10 mouse cellular contexts compared by ENCODE assay signal in the genomic region with DNA sequence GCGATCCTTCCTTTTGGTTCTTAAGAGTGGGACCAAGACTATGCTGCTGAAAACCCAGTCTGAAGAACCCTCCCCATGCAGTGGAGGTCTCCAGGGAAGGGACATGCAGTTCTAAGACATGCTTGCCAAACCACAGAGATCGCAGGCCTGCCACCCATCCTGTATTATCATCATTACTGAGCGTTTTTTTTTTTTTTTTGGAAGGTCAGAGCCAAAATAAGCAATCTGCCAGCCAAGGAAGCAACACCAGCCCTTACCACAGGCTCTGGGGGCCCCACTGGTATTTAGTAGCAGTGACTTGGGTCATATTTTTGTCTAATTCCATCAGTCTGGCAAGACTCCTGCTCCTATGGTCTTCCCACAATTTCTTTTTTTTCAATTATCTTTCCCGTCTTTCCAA.
A peak's percentile ranks its signal among the peaks of the same experiment; 100 is the strongest.
DNase-seq lines count a peak whose midpoint lies in the region; ATAC-seq lines count a peak whose summit lies in the region.
"Had no signal": no experiment of that assay in that cellular context is flagged by ENCODE, and none has a peak within 500 bp of the region (broad histone marks: within the 10 kb centered on the region; RNA-seq: fewer than 3 reads in every experiment).

No protein-coding gene starts in this region.

- no peak overlapping the region for H3K4me3 ChIP-seq in midbrain, embryonic 16.5 days (ENCODE audit: low read depth, low read length)
- H3K4me3 ChIP-seq: forebrain, embryonic 13.5 days; midbrain, embryonic 15.5 days had no signal

- no peaks in the 10 kb centered on the region for H3K4me1 ChIP-seq in midbrain, embryonic 16.5 days (ENCODE audit: control insufficient read depth, insufficient read depth, low read length)
- H3K4me1 ChIP-seq: midbrain, embryonic 15.5 days had no signal

- WGBS in midbrain, embryonic 16.5 days = 90% methylated on average over 4 of the region's 4 CpGs

- no peak for ATAC-seq in midbrain, embryonic 16.5 days
- ATAC-seq: forebrain, embryonic 13.5 days; midbrain, embryonic 15.5 days had no signal

- H3K9me3 ChIP-seq in midbrain, embryonic 16.5 days (replicated peaks; ENCODE audit: control insufficient read depth, low read length, poor library complexity, severe bottlenecking) = no peaks in the 10 kb centered on the region
- H3K9me3 ChIP-seq: forebrain, embryonic 13.5 days; midbrain, embryonic 15.5 days had no signal

- no peaks in the 10 kb centered on the region for H3K36me3 ChIP-seq in midbrain, embryonic 16.5 days (ENCODE audit: control insufficient read depth, insufficient read depth, low read length)
- H3K36me3 ChIP-seq: midbrain, embryonic 15.5 days had no signal

- DNase-seq in kidney, postnatal 14 days = peak; percentile 28
- DNase-seq in kidney, postnatal 10 days = no peak
- peak; percentile 89 for DNase-seq in 416B (ENCODE audit: low read depth)
- DNase-seq in MN1 (ENCODE audit: low spot score) = peak; percentile 80
- DNase-seq in gastrocnemius, postnatal 25 days = peak; percentile 46
- no peak for DNase-seq in spleen, postnatal 14 days (ENCODE audit: low spot score in 2 of 2)
- no peak for DNase-seq in layer of hippocampus, adult 18-20 months (ENCODE audit: low spot score in 2 of 2)

- H3K27me3 ChIP-seq in midbrain, embryonic 16.5 days (ENCODE audit: control insufficient read depth, insufficient read depth, low read depth, low read length) = no peaks in the 10 kb centered on the region
- H3K27me3 ChIP-seq: forebrain, embryonic 13.5 days; midbrain, embryonic 15.5 days had no signal

- no peak overlapping the region for H3K4me2 ChIP-seq in midbrain, embryonic 16.5 days (ENCODE audit: low read length)
- H3K4me2 ChIP-seq: forebrain, embryonic 13.5 days; midbrain, embryonic 15.5 days had no signal

- no peak overlapping the region for H3K9ac ChIP-seq in midbrain, embryonic 16.5 days (ENCODE audit: low read depth, low read length)
- H3K9ac ChIP-seq: forebrain, embryonic 13.5 days; midbrain, embryonic 15.5 days had no signal

- no peak overlapping the region for H3K27ac ChIP-seq in midbrain, embryonic 16.5 days (ENCODE audit: low read length)
- H3K27ac ChIP-seq: forebrain, embryonic 13.5 days; midbrain, embryonic 15.5 days had no signal

Comparison
In these comparisons a context has a peak if more than half of its experiments do, and no peak if none do; other contexts are left out.
1. DNase-seq: peak in kidney, postnatal 14 days (single experiment), 416B (single experiment), MN1 (single experiment) and gastrocnemius, postnatal 25 days (single experiment); none in kidney, postnatal 10 days (single experiment), spleen, postnatal 14 days (0 of 2) and layer of hippocampus, adult 18-20 months (0 of 2).